Mouse (Mus musculus) small intestine, adult 10 weeks (tissue): ENCODE data around the gene Syk. TPM values are rescaled to one million over a fixed set of nuclear protein-coding genes. Genes with fewer than 3 reads are reported as not detected.

Source experiments
- polyA plus RNA-seq: library from polyadenylated mRNA; stranded (reverse); fragments of 350-450 nt; fragmentation: Illumina TruSeq; extraction: RNeasy Lipid Tissue Mini Kit (QIAGEN cat#74804); gene quantifications from one replicate; pipeline ENCODE4 v1.2.3, GENCODE M21; 2014; ENCODE audit warnings: low replicate concordance

The Syk gene
- 1.9 TPM for polyA plus RNA-seq

DNA sequence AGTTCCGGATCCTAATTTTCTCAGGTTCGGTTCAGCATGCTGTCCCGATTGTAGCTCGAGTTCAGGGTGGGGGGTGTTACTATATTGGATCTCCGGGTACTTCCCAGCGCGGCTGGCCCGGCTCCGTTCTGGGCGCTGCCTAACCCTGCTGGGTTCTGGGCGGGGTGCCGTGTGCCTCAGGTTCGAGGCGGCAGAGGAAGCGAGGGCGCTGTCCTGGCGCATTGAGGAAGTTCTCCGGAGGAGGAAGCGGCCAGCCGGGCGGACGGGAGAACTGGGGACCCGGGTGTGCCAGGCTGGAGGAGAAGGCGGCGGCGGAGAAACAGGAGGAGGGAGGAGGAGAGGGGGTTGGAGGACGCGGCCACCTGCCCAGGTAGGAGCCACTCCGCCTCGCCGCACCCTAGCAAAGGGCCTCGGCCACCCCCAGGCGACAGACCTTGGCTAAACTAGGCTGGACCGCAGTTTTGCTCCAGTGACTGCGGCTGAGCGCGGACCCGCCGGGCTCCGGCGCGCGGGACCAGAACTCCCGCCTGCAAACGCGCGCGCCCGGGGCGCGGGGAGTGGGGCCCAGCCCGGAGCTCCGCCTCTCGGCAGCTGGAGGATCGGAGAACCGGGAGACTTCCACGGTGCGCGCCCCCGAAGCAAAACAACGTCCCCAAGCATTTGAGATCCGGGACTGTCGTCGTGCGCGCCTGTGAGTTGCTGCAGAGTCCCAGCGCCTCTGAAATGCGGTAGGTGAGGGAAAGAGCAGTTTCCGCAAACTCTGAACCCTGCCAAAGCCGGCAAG is at the start of gene Syk:
Gene Syk (plus strand): TSS at position 296 of the 784 bp plus-strand sequence.

Other genes with a start within 250 kb of the Syk start
- gene Diras2, start 51.9 kb upstream of the Syk start, polyA plus RNA-seq: 0.30 TPM